ENCODE assay signal across 12 mouse cellular contexts in the genomic region with DNA sequence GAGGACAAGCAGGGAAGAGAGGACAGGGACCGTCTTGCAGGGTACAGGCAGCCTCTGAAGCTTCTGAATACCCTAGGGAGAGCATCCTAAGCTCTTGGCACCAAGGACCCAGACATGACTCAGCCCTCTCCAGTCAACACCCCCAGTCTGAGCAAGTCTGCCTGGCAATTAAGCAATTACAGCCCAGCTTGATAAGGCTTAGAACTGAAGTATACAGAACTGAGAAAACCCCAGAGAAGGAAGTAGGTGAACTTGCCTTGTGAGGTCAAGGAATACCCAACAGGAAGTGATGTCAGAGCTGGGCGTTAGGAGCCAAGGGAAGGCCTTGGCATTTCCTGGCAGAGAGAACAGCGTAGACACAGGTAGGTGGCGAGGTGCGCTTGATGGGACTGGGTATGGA.
A peak's percentile ranks its signal among the peaks of the same experiment; 100 is the strongest.
DNase-seq lines count a peak whose midpoint lies in the region; ATAC-seq and TF ChIP-seq lines count a peak whose summit lies in the region.
"Had no signal": no experiment of that assay in that cellular context is flagged by ENCODE, and none has a peak within 500 bp of the region (broad histone marks: within the 10 kb centered on the region; RNA-seq: fewer than 3 reads in every experiment).

No protein-coding gene starts in this region.

- H3K4me1 ChIP-seq in liver, adult 2 months (ENCODE audit: control insufficient read depth, insufficient read depth, low read length): no peaks in the 10 kb centered on the region
- H3K4me1 ChIP-seq: liver, embryonic 12.5 days had no signal

- TF ChIP-seq POLR2A in liver, adult 2 months (IDR thresholded peaks at IDR 0.05; ENCODE audit: extremely low read depth, insufficient read depth, low read length): no peak

- 77% methylated on average over 5 of the region's 5 CpGs for WGBS in liver, adult 2 months
- 40% methylated on average over 5 of the region's 5 CpGs for WGBS in macrophage (ENCODE audit: missing documents)

- no peaks in the 10 kb centered on the region for H3K79me2 ChIP-seq in liver, adult 2 months (ENCODE audit: control insufficient read depth, insufficient read depth, low read length)
- H3K79me2 ChIP-seq in macrophage (ENCODE audit: inconsistent target): no peaks in the 10 kb centered on the region

- peak; percentile 42 for DNase-seq in liver, adult 2 months (ENCODE audit: extremely low read depth, low read depth, low spot score)
- DNase-seq in liver (no peak), adipocyte (ENCODE audit: low spot score) (peak; percentile 17)
- no peak for DNase-seq in neural tube, embryonic 10.5 days (ENCODE audit: extremely low spot score, low spot score)
- DNase-seq in left cerebral cortex, adult 11 months (ENCODE audit: low spot score): no peak
- no peak for DNase-seq in cerebellum, postnatal 14 days
- DNase-seq: thymus, postnatal 25 days had no signal

- H3K4me3 ChIP-seq in liver, adult 2 months (ENCODE audit: insufficient read depth, low read depth, low read length): no peak overlapping the region
- no peak overlapping the region for H3K4me3 ChIP-seq in macrophage (ENCODE audit: inconsistent target)
- H3K4me3 ChIP-seq: liver, embryonic 12.5 days had no signal

- TF ChIP-seq CTCF in liver, adult 2 months (IDR thresholded peaks at IDR 0.05; ENCODE audit: low read depth, low read length): no peak

- no peaks in the 10 kb centered on the region for H3K27me3 ChIP-seq in liver, adult 2 months (ENCODE audit: control insufficient read depth, insufficient read depth, low read length)
- H3K27me3 ChIP-seq: liver, embryonic 12.5 days had no signal

- H3K27ac ChIP-seq in liver, adult 2 months (replicated peaks; ENCODE audit: insufficient read depth, low read depth, low read length): no peak overlapping the region
- H3K27ac ChIP-seq in macrophage: peak overlapping the region; percentile 38
- H3K27ac ChIP-seq: liver, embryonic 12.5 days had no signal

- H3K36me3 ChIP-seq in liver, adult 2 months (ENCODE audit: control insufficient read depth, insufficient read depth, low read length): no peaks in the 10 kb centered on the region
- H3K36me3 ChIP-seq in macrophage (ENCODE audit: inconsistent target): no peaks in the 10 kb centered on the region
- H3K36me3 ChIP-seq: liver, embryonic 12.5 days had no signal

- ATAC-seq in granulocyte monocyte progenitor cell, adult 5-6 weeks (replicated peaks; ENCODE audit: poor library complexity, severe bottlenecking): peak; percentile 90
- ATAC-seq: forebrain, embryonic 16.5 days; liver, embryonic 12.5 days; midbrain, embryonic 16.5 days had no signal

- H3K9ac ChIP-seq in liver, adult 2 months (ENCODE audit: low read depth, low read length): no peak overlapping the region
- H3K9ac ChIP-seq: liver, embryonic 12.5 days had no signal

Comparison
In these comparisons a context has a peak if more than half of its experiments do, and no peak if none do; other contexts are left out.
1. DNase-seq: peak in liver, adult 2 months (single experiment) and adipocyte (single experiment); none in liver (single experiment), neural tube, embryonic 10.5 days (single experiment), left cerebral cortex, adult 11 months (single experiment) and cerebellum, postnatal 14 days (0 of 2).